Mouse (Mus musculus): ENCODE results near the gene Mapk14. TPM values are rescaled to one million over a fixed set of nuclear protein-coding genes. Genes with fewer than 3 reads are reported as not detected.
A peak's percentile ranks its signal among the peaks of the same experiment; 100 is the strongest.

Mapk14 gene
- 61.5 and 67.3 TPM in 2 replicates for total RNA-seq (2012; rRNA removed)
- polyA plus RNA-seq (2012; ENCODE audit: insufficient read depth in 1 of 2, insufficient read length in 2 of 2, low read depth in 1 of 2, low replicate concordance in 2 of 2, missing spikeins in 1 of 2): 10 to 100 TPM in 1 of 2 experiments, not detected in 1; 93.2 TPM

GRCm38 (mm10) chr17:28690776-28691686, at the start of gene Mapk14:
Gene Mapk14 (plus strand): TSS chr17:28691329.
- peak; percentile 99 for DNase-seq (ENCODE audit: low read depth, low spot score)
- Histone ChIP-seq H3K4me1 (ENCODE audit: control insufficient read depth in 1 of 2, insufficient read depth in 2 of 2, low read length in 2 of 2) (peaks cover 5 to 21% of the 10 kb centered on the region in 2 experiments), H3K9me3 (replicated peaks; ENCODE audit: insufficient read depth, low read length) (no peaks in the 10 kb centered on the region), H3K27ac (ENCODE audit: control insufficient read depth, low read depth, low read length) (peak within 1 kb of the TSS; percentile 88), H3K4me3 (ENCODE audit: control insufficient read depth in 1 of 2, insufficient read depth in 1 of 2, low read depth in 2 of 2, low read length in 2 of 2) (peak within 1 kb of the TSS; percentile 58 to 97), H3K9ac (ENCODE audit: control insufficient read depth, low read depth, low read length, poor library complexity, severe bottlenecking) (peak within 1 kb of the TSS; percentile 97), H3K27me3 (ENCODE audit: control insufficient read depth in 1 of 2, insufficient read depth in 2 of 2, low read length in 2 of 2) (no peaks in the 10 kb centered on the region), H3K79me2 (ENCODE audit: control insufficient read depth, insufficient read depth, low read length, poor library complexity) (peaks cover 50% of the 10 kb centered on the region), H3K36me3 (ENCODE audit: control insufficient read depth in 1 of 2, insufficient read depth in 2 of 2, low read length in 2 of 2) (peaks cover 0 to 41% of the 10 kb centered on the region in 2 experiments; a peak in 2 of 4 replicates)
- TF ChIP-seq KAT2A (conservative IDR thresholded peaks at IDR 0.05; ENCODE audit: low read depth, low read length) (no peak; the same call in 1 of the 2 replicates), ZC3H11A (IDR thresholded peaks at IDR 0.05; ENCODE audit: low read depth, low read length) (no peak), TAL1 (IDR thresholded peaks at IDR 0.05; ENCODE audit: low read length) (no peak), NELFE (IDR thresholded peaks at IDR 0.05; ENCODE audit: low read depth, low read length) (peak; percentile 97), POLR2A (IDR thresholded peaks at IDR 0.05; ENCODE audit: control insufficient read depth in 1 of 2, insufficient read depth in 1 of 2, low read depth in 1 of 2, low read length in 2 of 2, poor library complexity in 1 of 2) (peak; percentile 90 to 92), MAZ (IDR thresholded peaks at IDR 0.05; ENCODE audit: low read depth, low read length) (peak; percentile 99), EP300 (IDR thresholded peaks at IDR 0.05; ENCODE audit: low read depth in 1 of 2, low read length in 2 of 2) (no peak), USF2 (IDR thresholded peaks at IDR 0.05; ENCODE audit: borderline replicate concordance in 1 of 2, insufficient read depth in 1 of 2, low read depth in 1 of 2, low read length in 2 of 2) (no peak), CTCF (IDR thresholded peaks at IDR 0.05 in 2 of 3, conservative IDR thresholded peaks at IDR 0.05 in 1 of 3; ENCODE audit: control insufficient read depth in 1 of 3, insufficient read depth in 1 of 3, low read depth in 2 of 3, low read length in 3 of 3, poor library complexity in 1 of 3, severe bottlenecking in 1 of 3) (peak; percentile 43 to 81 (median 71)), HCFC1 (IDR thresholded peaks at IDR 0.05; ENCODE audit: low read depth, low read length) (peak; percentile 86), E2F4 (IDR thresholded peaks at IDR 0.05; ENCODE audit: borderline replicate concordance, low read depth, low read length) (0 out of 2 replicates have a peak, but pooled peaks have one; percentile 70), MYB (IDR thresholded peaks at IDR 0.05; ENCODE audit: low read depth, low read length) (no peak), RAD21 (IDR thresholded peaks at IDR 0.05; ENCODE audit: low read depth, low read length) (peak; percentile 79), SMC3 (IDR thresholded peaks at IDR 0.05; ENCODE audit: low read depth, low read length) (peak; percentile 44), ZMIZ1 (IDR thresholded peaks at IDR 0.05; ENCODE audit: low read depth, low read length) (peak; percentile 92), CHD2 (IDR thresholded peaks at IDR 0.05; ENCODE audit: low read length) (peak; percentile 100), TBP (IDR thresholded peaks at IDR 0.05; ENCODE audit: low read depth, low read length) (peak; percentile 68; the same call in 1 of the 2 replicates), CHD1 (IDR thresholded peaks at IDR 0.05; ENCODE audit: low read depth, low read length) (no peak), NRF1 (IDR thresholded peaks at IDR 0.05; ENCODE audit: insufficient read depth, low read depth, low read length, poor library complexity, severe bottlenecking) (peak; percentile 25; the same call in 1 of the 2 replicates), POLR2AphosphoS2 (IDR thresholded peaks at IDR 0.05; ENCODE audit: low read length) (peak; percentile 94), ETS1 (IDR thresholded peaks at IDR 0.05; ENCODE audit: low read depth, low read length) (peak; percentile 28), MAX (IDR thresholded peaks at IDR 0.05; ENCODE audit: low read length) (no peak; the same call in none of the 2 replicates), ELF1 (IDR thresholded peaks at IDR 0.05; ENCODE audit: low read depth, low read length) (peak; percentile 72), USF1 (IDR thresholded peaks at IDR 0.05; ENCODE audit: low read depth, low read length) (no peak), SIN3A (IDR thresholded peaks at IDR 0.05; ENCODE audit: low read length) (peak; percentile 73; the same call in 1 of the 2 replicates), TCF12 (IDR thresholded peaks at IDR 0.05; ENCODE audit: low read depth, low read length) (peak; percentile 70), UBTF (IDR thresholded peaks at IDR 0.05; ENCODE audit: borderline replicate concordance, insufficient read depth, low read depth, low read length) (0 out of 2 replicates have a peak, but pooled peaks have one; percentile 35), POLR2AphosphoS5 (IDR thresholded peaks at IDR 0.05; ENCODE audit: borderline replicate concordance, low read depth, low read length) (no peak; the same call in 1 of the 2 replicates), MYC (IDR thresholded peaks at IDR 0.05; ENCODE audit: low read depth, low read length) (0 out of 2 replicates have a peak, but pooled peaks have one; percentile 13)
